Mouse (Mus musculus) CD4-positive, CD25-positive, alpha-beta regulatory T cell, adult 4 months (primary cell): ENCODE results near the gene Fntb. TPM values are rescaled to one million over a fixed set of nuclear protein-coding genes. Genes with fewer than 3 reads are reported as not detected.

ENCODE experiments used
- ATAC-seq: one replicate; pipeline ENCODE4 v1.8.0; 2017
- polyA plus RNA-seq, 2 experiments: library from polyadenylated mRNA; unstranded; fragments of 100-300 nt; shearing (Covaris generic); gene quantifications; one replicate each; pipeline ENCODE4 v1.2.1; 2017

Gene Fntb
- polyA plus RNA-seq, 2 experiments from 2014 or later, result 28.8 to 30.3 TPM

- peak; percentile 91 for ATAC-seq
Observed at GRCm38 (mm10) chr12:76961932-76962891, 196.8 kb downstream of the Fntb start, which contains the start of gene Max. TSS of gene Max (minus strand) at chr12:76962201.

GRCm38 (mm10) chr12:76965089-76965488, 199.7 kb downstream of the Fntb start:
- ATAC-seq, result no peak

- ATAC-seq, result no peak
Observed at GRCm38 (mm10) chr12:76965876-76966275, 200.5 kb downstream of the Fntb start.

Other genes with a start within 250 kb of the Fntb start
- gene Plekhg3, start 234.7 kb upstream of the Fntb start, polyA plus RNA-seq, result 1 to 10 TPM in 1 of 2 experiments, under 1 TPM in 1; 0.91 to 2.2 TPM
- gene Sptb, start 55.0 kb upstream of the Fntb start, polyA plus RNA-seq, result under 1 TPM; 0.23 to 0.44 TPM
- gene Churc1, start 51 bp upstream of the Fntb start, polyA plus RNA-seq, result 100 to 1,000 TPM; 129 to 145 TPM
- gene Gpx2, start 30.0 kb downstream of the Fntb start, polyA plus RNA-seq, result not detected
- gene Rab15, start 57.3 kb downstream of the Fntb start, polyA plus RNA-seq, result not detected
- 100 to 1,000 TPM in 1 of 2 experiments, 10 to 100 TPM in 1; 38.1 to 126 TPM for gene Max, start 196.6 kb downstream of the Fntb start, polyA plus RNA-seq